Mouse (Mus musculus): Measurements from ENCODE around the gene Fam129a.

GRCm38 (mm10) chr1:151629591-151630250 lies 58.7 kb downstream of the Fam129a start:
- TF ChIP-seq CTCF (IDR thresholded peaks at IDR 0.05; ENCODE audit: insufficient read depth, low read depth, low read length): no peak
- no peak for TF ChIP-seq POLR2A (IDR thresholded peaks at IDR 0.05; ENCODE audit: insufficient read depth, low read depth, low read length)

Measured in olfactory bulb, adult 2 months (tissue).